Mouse (Mus musculus) cerebral cortex, adult 2 months (tissue): ENCODE data around the gene Atp9a.

Experiments used
- WGBS: fragments of 180-500 bp; shearing (Covaris S2); methylation state at CpG from one replicate; pipeline ENCODE4 v1.1.7; 2018; 5-methylcytosine and 5-hydroxymethylcytosine counted together

Gene Atp9a

DNA sequence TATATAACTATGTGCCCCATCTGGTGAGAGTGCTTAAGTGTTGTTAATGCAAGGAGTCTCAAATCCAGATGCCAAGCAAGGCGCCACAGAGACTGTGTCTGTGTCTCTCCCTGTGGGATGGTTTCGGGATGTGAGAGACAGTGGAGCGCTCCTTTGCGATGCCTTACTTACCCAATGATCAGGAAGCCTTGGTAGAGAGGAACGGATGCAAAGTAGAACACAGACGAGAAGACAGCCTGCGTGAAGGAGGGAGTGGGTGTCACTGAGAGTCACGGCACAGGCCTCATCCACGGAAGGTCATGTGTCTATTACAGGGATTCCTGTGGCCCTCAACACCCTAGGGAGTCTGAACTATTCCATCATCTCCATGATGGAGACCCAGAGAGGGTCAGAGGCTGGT lies 101.7 kb downstream of the Atp9a start:
- 63% methylated on average over 9 of the region's 9 CpGs for WGBS

DNA sequence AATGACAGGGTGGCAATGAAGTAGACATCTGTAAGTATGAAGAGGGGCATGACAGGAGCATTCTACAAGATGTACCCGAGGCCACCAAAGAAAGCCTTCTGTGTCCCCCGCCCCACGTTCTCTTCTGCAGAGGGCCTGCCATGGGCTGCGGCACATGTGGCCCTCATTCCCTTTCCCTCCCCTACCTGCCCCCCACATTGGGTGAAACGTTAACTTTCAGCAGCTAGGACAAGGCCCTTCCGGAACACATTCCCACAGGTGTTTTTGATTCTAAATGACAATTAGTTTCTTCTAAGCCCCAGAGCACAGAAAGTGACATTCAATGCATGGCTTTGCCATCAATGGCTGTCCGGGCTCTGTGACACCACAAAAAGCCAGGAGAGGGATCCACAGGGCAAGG lies 107.3 kb downstream of the Atp9a start:
- WGBS, result 88% methylated on average over 7 of the region's 7 CpGs

DNA sequence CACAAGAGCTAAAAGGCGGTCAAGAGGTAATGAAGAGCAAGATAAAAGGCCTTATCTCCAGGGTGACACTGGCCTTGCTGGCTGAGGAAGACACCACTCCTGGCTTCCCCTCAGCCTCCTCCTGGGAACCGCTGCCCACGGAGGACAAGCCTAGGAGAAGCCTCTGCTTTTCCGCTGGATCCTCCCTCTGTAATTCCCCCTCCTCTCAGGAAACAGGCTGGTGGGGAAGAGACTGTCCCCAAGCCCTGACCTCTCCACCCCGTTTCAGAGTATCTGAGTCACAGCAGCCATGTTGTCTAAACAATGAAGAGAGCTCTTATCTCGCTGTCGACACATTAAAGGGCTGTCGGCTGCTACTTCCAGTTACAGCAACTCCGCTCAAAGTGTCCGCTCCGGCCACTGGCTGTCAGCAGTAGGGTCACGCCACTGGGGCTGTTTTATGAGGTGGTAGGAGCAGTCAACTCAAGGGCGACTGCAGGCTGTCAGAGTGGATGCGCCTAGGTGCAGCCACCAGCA lies 108.8 kb downstream of the Atp9a start:
- 70% methylated on average over 14 of the region's 14 CpGs for WGBS

DNA sequence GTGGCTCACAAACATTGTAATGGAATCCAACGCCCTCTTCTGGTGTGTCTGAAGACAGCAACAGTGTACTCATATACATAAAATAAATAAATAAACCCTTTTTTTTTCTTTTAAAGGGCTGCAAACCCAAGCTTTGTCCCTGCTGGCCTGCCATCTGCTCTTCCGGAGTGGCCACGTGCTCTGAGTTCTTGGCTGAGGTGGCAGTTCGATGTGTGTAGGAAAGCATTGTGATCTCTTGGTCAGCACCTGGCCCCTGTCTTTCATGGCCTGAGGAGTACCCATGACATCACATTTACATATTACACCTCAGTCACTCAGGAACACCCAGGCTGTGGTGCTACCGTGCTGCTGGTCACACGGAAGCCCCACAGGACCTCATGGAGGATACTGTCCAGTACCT lies 109.7 kb downstream of the Atp9a start:
- 84% methylated on average over 6 of the region's 6 CpGs for WGBS

- WGBS, result 19% methylated on average over 8 of the region's 8 CpGs
Observed at GRCm38 (mm10) chr2:168628787-168629186, 113.4 kb downstream of the Atp9a start.

- WGBS, result 62% methylated on average over 20 of the region's 20 CpGs
Observed at GRCm38 (mm10) chr2:168627829-168628770, 114.1 kb downstream of the Atp9a start.

GRCm38 (mm10) chr2:168626385-168626784 lies 115.8 kb downstream of the Atp9a start:
- 45% methylated on average over 9 of the region's 9 CpGs for WGBS

GRCm38 (mm10) chr2:168625091-168625490 lies 117.1 kb downstream of the Atp9a start:
- WGBS, result 77% methylated on average over 4 of the region's 4 CpGs

DNA sequence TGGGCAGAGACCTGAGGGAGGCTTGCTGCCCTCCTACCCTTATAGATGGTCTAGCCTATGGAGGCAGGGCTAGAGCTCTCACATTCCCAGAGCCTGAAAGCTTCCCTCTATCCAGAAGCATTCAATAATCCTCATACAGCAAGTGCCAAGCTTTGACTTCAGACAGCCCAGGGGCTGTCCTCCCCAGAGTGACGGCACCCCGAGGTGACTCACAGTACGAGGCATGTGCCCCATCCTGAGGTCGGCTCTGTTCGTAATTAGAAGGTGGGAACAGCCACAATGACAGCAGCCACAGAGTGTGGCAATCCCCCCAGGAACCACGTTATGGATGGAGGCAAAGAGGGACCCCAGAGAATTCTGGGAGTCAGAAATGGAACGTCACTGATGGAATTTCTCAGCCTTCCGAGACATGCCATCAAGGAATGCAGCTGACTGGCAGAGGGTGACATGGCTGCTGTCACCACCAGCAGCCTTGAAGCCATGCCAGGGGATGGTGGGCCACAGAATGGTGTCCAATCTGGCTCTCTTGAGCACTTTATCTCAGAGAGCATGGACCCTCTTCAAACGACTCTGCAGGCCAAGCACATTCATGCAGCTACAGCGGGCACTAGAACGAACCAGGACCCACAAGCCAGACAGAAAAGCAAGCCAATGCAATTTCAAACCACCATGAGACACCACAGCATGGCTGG lies 121.0 kb downstream of the Atp9a start:
- WGBS, result 82% methylated on average over 11 of the region's 11 CpGs

DNA sequence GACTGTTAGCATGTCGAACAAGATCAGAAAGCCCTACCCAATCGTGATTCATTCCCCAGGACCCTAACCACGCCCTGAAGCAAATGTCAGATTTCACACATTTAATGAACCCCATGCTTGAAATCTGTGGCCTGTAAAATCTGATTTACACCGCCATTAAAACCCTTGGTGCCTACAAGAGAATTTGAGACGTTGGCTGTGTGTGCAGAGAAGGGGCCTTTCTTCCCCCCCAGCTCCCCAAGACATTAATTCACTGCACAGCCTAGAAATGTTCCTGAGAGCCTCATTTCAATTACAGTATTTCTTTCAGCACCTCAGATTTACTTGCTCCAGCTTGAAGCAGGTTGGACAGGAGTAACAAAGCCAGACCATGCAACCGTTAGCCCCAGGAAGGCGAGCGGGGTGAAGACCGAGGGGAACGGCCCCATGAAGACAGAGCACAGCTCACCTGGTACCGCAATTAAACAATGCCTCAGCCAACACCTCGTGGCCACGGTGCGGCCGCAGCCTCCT lies 123.9 kb downstream of the Atp9a start:
- 90% methylated on average over 15 of the region's 15 CpGs for whole genome bisulfite sequencing

- WGBS, result 83% methylated on average over 3 of the region's 3 CpGs
Observed at GRCm38 (mm10) chr2:168615160-168615559, 127.0 kb downstream of the Atp9a start.

DNA sequence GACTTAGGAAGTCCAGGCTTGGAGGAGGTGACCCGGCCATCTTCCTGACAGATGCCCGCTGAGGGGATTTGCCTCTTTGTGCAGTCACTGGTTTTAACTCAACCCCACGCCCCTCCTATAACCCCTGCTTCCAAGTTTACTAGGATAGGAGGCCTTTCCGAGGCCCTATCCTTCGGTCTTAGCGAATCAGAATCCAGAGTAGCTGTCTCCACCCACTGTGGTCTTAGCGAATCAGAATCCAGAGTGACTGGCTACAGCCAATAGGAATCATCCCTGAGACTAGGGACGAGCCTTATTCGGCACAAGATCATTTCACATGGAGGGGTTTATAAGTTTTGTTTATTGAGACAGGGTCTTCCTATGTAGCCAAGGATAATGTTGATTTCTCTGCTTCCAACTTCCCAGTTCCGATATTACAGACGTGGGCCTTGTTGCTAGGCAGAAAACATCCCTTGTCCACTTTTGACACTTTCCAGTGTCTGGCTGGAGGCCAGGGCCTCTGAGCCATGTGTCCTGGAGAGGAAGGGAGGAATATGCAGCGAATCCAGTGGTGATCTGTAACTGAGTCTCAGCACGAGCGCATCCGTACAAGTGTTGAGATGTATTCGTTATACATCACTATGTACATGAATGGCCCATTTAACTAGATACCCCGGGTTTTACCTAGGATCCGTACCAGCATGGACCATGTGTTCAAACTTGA lies 127.9 kb downstream of the Atp9a start:
- WGBS, result 79% methylated on average over 18 of the region's 18 CpGs

GRCm38 (mm10) chr2:168613092-168613880 lies 128.9 kb downstream of the Atp9a start:
- WGBS, result 74% methylated on average over 13 of the region's 13 CpGs

DNA sequence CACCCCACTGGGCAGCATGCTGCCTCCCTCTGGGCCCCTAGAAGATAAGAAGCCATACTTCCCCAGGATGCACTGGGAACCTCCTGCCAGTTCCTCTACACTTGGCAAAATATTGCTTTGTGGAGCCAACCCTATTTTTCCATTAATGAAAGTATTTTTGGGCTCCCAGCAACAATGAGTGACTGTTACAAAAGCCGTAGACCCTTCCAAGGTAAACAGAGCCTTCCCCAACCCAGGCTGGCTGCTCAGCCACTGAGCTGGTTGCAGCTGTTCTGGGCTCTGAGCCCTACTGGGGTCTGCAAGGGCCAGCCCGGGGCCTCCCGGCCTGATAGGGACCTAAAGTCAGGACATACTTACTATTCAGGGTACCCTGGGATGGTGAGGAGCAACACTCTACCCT lies 131.3 kb downstream of the Atp9a start:
- 70% methylated on average over 3 of the region's 3 CpGs for WGBS

DNA sequence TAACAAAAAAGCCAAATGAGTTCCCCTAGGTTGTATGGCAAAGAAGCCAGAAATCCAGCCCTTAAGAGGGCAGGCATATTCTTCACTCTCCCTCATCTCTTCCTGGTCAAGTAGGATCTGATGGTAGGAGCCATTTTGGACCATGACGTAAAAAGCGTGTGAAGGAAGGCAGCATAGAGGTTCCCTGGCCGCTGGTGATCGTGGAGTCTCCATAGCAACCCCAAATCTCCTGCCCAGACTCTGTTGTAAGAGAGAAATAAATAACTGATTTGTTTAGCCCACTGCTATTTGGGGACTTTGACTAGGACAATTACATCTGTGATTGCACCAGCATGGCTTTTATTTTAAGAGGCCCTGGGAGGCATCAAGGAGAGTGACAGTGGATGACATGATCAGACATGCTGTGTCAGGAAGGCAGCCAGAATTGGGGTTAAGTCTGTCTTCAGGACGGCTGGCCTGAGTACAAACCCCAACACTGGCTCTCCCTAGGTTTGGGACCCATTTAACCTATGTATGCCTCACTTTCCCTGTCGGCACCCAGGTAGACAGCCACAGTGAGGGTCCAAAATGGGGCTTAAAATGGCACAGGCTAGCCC lies 132.5 kb downstream of the Atp9a start:
- whole genome bisulfite sequencing, result 54% methylated on average over 6 of the region's 6 CpGs

- WGBS, result 52% methylated on average over 9 of the region's 9 CpGs
Observed at GRCm38 (mm10) chr2:168608125-168608564, 134.1 kb downstream of the Atp9a start.

- WGBS, result 63% methylated on average over 16 of the region's 16 CpGs
Observed at GRCm38 (mm10) chr2:168604655-168605070, 137.5 kb downstream of the Atp9a start.

DNA sequence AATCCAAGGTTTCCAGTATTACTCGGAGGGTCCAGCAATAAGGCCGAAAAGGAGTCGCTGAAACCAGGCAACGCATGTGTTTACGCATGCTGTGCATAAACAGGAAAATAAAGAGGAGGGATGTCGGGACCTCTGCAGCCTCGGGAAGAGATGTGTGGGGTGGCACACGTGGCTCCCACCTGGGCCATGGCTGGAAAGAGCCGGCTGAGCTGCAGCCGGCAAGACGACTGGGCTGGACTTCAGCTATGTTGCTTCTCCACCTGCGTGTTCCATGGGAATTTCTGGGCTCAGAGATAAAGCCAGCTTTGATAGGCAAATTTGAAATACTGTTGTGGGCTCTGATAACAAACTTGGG lies 139.8 kb downstream of the Atp9a start:
- WGBS, result 22% methylated on average over 12 of the region's 12 CpGs

- WGBS, result 1% methylated on average over 56 of the region's 56 CpGs
Observed at GRCm38 (mm10) chr2:168601491-168602386, 140.5 kb downstream of the Atp9a start, which contains the start of gene Nfatc2. Gene Nfatc2, minus strand, starts transcription at chr2:168601657.
